Mouse (Mus musculus): ENCODE results near the gene Drap1.
A peak's percentile ranks its signal among the peaks of the same experiment; 100 is the strongest.

Drap1 gene

DNA sequence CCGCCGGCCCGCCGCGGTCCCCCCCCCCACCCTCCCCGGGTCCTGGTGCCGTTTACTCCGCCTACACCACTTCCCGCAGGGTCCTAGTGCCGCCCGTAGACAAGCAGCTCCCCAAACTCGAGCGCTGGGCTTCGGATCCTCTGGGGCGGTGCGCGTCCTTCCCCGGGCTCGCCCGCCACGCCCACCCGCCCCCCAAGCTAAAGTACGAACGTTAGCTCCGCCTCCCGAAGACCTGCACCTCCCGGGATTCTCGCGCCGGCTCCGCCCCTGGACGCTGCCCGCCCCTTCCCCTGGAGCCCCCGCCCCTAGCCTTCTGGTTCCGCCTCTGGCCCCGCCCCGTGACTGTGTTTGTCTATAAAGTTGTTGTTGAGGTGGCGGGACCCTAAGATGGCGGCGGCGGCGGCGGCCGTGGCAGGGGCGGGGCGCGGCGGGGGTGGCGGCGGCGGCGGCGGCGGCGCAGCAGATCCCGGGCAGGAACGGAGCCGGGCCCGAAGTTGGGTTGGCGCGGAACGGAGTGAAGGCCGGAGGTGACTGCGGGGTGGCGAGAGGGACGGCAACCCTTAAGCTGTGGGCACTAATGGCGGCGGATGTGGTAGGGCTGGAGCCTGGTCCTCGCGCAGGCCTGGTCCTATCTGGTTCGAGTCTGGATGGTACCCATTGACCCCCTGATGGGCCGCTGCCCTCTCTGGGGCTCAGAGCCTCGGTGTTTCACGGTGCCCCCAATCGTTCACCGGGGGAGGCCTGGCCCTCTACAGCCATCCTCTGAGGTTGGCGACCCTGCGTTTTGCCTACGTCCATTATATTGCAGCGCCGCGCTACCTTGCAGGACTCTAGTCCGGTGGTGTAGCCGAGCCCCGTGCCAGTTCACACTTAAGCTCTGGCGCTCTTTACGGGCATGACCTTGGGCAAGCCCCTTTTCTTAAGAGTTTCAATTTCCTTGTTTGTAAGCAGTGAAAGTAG is at the start of gene Drap1, which contains the start of gene AI837181:
TSS of gene Drap1 (minus strand) at position 198 of the 960 bp plus-strand sequence.
TSS of gene AI837181 (plus strand) at position 363 of the 960 bp plus-strand sequence.
- peak; percentile 90 for DNase-seq

DNA sequence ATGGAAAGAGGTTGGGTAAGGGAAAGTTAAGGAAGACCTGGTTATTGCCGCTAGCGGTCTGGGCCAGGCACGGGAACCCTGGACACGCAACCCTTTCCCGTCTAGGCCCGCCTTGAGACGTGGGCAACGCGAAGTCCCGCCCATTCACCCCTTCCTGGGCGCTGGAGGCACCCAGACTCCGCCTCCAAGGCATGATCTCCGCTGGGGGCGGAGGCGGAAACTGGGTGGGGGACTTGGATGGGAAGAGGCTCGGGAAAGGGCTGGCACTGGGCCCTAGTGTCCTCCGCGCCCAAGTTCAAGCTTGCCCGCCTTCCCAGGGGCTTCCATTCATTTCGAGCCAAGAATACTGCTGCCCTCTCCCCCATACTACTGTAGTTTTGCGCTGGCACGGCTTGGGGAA is 48.9 kb upstream of the Drap1 start, which contains the start of gene Efemp2:
TSS of gene Efemp2 (plus strand) at position 235 of the 400 bp plus-strand sequence.
- peak; percentile 79 for DNase-seq

DNA sequence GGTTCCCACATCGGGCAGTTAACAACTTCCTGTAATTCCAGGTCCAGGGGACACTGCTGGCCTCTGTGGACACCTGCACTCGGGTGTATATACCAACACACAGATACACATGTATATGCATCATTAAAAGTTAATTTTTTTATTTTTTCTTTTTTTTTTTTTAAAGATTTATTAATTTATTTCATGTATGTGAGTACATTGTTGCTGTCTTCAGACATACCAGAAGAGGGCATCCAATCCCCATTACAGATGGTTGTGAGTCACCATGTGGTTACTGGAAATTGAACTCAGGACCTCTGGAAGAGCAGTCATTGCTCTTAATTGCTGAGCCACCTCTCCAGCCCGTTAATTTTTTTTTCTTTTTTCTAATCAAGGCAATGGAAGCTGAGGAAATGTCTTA is 48.1 kb upstream of the Drap1 start:
- no peak for DNase-seq

DNA sequence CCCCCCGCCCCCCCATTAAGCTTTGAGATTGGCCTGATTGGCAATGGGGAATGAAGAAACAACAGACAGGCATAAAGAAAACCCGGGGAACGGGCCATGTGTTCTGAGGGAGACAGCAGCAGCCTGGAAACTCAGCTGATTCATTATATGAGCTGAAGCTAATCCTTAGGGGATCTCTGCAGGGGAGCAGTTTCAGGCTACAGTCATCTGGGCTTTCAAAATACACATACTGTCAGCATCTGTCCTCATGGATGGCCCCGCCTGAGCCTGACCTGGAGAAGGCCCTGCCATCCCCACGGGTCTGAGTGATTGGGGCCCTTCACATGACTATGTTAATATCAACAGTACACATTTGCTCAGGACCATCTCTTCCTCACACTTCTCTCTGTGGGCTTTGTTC is 47.1 kb upstream of the Drap1 start:
- DNase-seq, result no peak

DNA sequence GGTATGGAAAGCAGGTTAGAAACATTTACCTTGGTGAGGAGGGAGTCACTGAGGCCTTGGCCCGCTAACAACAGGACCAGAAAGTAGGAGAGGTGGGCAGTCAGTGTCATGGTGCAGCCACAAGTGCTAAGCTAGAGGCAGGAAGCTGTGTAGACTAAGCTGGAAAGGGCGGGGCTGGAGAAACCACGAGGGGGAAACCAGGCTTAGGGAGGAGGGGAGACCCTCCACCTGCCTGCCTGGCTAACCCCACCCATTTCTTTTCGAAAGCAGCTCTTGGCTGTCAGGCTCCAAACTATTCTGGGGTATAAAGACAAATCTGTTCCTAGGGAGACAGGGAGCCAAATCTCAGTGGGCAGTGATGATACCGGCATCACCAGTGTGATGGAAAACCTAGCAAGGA is 43.6 kb upstream of the Drap1 start, which contains the start of gene Ctsw:
TSS of gene Ctsw (minus strand) at position 134 of the 400 bp plus-strand sequence.
- DNase-seq, result no peak

GRCm38 (mm10) chr19:5466916-5467500 is 42.2 kb upstream of the Drap1 start:
- DNase-seq, result no peak

GRCm38 (mm10) chr19:5465037-5465436 is 40.3 kb upstream of the Drap1 start:
- DNase-seq, result no peak

DNA sequence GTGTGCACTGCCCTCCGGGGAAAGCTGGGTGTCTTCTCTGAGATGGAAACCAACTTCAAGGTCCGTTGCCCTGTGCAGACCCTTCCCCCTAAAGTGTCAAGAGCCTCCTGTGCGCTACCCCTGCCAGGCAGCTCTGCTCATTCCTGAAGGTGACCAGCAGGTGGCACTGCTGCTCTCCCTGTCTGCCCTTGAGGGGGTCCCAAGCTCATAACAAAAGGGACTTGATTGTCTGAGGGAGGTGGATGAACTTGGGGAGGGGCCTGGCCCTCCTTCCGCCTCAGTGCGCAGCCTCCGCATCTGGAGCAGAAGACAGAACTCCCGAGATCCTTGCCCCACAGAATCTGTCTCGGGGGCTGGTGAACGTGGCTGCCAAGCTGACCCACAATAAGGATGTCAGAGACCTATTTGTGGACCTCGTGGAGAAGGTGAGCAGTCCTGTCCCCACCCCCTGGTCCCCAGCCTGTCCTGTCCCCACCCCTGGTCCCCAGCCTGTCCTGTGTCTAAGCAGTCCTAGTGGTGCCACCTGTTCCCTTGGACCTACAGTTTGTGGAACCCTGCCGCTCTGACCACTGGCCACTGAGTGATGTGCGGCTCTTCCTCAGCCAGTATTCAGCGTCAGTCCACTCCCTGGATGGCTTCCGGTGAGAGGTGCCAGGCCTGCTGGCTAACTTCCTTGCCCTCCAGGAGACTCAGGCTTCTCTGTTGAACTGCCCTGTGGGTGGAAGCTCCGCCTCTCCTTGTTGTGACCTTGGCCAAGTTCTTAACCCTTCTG is 39.2 kb upstream of the Drap1 start:
- DNase-seq, result peak; percentile 72

DNA sequence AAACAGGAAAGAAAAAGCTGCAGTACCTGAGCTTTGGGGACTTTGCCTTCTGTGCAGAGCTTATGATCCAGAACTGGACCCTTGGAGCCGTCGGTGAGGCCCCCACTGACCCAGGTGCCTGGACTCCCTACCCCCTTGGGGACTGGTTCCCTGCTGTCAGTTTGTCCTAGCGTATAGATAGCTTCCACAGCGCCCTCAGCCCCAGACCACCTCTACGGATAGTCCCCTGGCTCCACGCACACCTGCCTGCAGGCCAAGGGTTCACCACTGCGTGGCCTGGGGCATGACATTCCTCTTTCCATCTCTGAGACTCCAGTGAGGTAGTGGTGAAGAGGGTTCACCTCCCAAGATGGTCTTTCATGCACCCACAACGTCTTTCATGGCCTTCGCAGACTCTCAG is 38.4 kb upstream of the Drap1 start:
- peak; percentile 46 for DNase-seq

- peak; percentile 39 for DNase-seq
Observed at GRCm38 (mm10) chr19:5461411-5461810, 36.6 kb upstream of the Drap1 start.

GRCm38 (mm10) chr19:5460465-5460911 is 35.7 kb upstream of the Drap1 start, which contains the start of gene Fibp:
Gene Fibp, plus strand, starts transcription at chr19:5460615.
- peak; percentile 85 for DNase-seq

DNA sequence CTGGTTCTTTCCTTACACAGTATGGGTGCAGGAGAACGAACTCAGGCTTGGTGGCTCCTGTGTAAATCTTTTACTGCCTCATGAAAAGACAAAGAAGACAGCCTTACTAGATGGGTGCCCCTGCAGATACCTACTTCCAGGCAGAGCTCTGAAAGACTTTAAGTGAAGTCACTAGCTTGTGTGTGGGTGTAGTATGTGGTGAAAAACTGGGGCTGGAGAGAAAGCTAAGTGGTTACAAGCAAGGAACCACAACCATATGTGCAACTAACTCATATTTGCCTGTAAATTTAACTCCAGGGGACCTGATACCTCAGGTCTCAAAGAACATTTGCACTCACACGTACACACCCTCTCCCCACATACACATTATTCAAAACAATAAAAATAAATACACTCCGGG is 35.1 kb upstream of the Drap1 start:
- DNase-seq, result peak; percentile 8

- DNase-seq, result peak; percentile 67
Observed at GRCm38 (mm10) chr19:5459019-5459418, 34.2 kb upstream of the Drap1 start.

- DNase-seq, result peak; percentile 26
Observed at GRCm38 (mm10) chr19:5457746-5458442, 33.1 kb upstream of the Drap1 start, which contains the start of gene Ccdc85b. Gene Ccdc85b, minus strand, starts transcription at chr19:5457894.

GRCm38 (mm10) chr19:5456922-5457745 is 32.4 kb upstream of the Drap1 start:
- DNase-seq, result peak; percentile 98

DNA sequence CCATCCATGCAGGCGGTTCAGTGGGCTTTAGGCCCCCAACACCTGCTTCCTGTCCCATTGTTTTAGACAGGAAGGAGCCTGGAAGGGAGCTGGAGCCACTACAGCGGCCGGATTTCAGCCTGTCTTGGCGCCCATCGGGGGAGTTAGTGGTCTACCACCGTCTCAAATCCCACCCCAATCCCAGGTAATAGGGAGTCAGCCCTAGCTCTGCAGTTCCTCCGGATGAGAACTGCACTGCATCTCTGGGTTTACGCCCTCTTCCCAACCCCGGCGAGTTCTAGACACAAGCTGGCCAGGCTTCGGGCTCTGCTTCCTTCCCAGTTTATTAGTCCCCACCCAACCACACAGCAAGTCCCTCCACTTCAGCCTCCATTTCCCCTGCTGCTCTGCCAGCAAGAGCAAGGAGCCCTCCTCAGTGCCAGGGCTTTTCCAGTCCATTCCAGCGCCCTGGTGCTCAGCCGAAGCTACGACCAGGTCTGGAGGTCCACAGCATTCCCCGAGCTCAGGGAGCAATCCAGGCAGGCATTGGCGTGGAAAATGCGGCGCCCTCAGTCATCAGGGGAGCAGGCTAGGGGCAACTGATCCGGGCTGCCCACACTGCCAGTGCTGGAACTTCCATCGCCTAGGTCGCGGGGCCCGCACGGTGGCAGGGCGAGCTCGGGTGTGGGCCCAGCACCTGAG is 31.6 kb upstream of the Drap1 start:
- no peak for DNase-seq

DNA sequence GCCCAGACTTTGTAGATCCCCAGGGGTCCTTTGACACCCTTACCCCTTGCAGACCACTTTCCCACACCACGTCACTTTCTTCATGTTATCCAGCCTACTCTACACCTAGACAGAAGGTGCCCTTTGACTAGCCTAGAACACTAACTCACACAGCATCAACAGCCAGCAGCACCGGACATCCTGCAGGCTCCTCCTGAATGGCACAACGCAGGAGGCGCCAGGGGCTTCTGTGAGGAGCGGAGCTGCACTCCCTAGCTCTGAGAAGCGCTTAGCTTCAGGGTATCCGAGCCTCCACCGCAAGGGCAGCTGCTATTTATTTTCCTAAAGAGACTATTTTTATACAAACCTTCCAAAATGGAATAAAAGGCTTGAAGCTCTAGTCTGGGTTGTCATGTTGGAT is 30.8 kb upstream of the Drap1 start:
- DNase-seq, result peak; percentile 38

DNA sequence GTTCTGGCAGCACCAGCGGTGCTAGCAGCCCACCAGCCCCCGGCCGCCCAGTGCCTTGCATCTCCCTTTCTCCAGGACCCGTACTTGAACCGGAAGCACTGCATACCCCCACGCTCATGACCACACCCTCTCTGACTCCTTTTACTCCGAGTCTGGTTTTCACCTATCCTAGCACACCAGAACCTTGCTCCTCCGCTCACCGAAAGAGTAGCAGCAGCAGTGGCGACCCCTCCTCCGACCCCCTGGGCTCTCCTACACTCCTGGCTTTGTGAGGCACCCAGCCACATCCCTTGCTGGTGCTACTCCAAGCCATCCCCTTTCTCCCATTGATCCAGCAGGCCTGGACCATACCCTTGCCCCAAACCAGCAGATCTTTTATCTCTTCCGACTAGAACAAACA is 30.3 kb upstream of the Drap1 start:
- DNase-seq, result no peak

GRCm38 (mm10) chr19:5451766-5452165 is 27.0 kb upstream of the Drap1 start:
- no peak for DNase-seq

- no peak for DNase-seq
Observed at GRCm38 (mm10) chr19:5449673-5450072, 24.9 kb upstream of the Drap1 start.

Data from cerebellum, adult 11-12 months (tissue).